Mouse (Mus musculus): ENCODE measurements around the gene Slc9a3r2.

DNA sequence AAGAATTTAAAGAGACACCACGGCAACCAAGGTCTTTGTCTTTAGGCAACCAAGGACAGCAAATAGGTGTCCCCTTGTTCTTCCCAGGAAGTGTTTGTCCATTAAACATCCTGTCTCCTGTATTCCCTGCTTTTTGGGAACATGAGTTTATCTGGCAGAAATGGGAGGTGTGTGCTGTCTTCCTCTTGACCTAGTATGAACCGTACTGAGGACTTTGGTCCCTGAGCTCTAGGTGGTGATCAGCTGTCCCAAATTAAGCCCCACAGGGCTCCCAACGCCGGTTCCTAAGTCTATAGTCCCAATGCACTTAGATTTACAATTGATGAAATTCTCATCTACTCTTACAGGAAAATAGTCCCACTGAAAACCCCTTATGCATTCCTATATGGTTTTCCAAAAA lies 639 bp upstream of the Slc9a3r2 start:
- TF ChIP-seq CTCF (IDR thresholded peaks at IDR 0.05; ENCODE audit: insufficient read depth, low read length) (no peak), POLR2A (IDR thresholded peaks at IDR 0.05; ENCODE audit: borderline replicate concordance, extremely low read depth, low read depth, low read length) (no peak)

All from lung, adult 2 months (tissue).